Mouse (Mus musculus): ENCODE data around the gene Sppl2b. TPM values are rescaled to one million over a fixed set of nuclear protein-coding genes. Genes with fewer than 3 reads are reported as not detected.

Sppl2b gene
- polyA plus RNA-seq, 1 experiment from 2014 or later, result 65.3 TPM

DNA sequence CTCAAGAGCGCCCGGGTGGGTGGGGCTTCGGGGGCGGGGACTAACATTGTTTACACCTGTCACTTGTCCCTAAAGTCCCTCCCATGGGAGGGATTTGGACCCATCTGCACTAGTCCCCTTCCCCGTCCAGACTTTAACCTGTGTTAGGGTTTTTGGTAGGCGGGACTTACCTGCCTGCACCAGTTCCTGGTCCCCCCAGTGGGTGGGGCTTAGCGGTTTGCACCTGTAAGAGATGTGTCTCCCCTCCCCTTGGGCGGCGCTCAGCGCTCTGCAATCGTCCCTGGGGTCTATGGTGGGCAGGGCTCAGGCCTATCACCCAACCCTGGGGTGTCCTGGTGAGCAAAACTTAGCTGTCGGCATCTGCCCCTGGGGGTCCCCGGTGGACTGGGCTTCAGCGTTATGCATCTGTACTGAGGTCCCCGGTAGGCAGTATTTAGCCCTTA, 62.3 kb downstream of the Sppl2b start:
- peaks cover 38% of the 10 kb centered on the region for H3K4me1 ChIP-seq (ENCODE audit: control insufficient read depth, low read depth, low read length)
- peak overlapping the region; percentile 78 for H3K4me2 ChIP-seq (ENCODE audit: low read depth, low read length)
- H3K9ac ChIP-seq (ENCODE audit: low read depth, low read length), result peak overlapping the region; percentile 70
- 2% methylated on average over 15 of the region's 15 CpGs for WGBS (ENCODE audit: insufficient replicate concordance)
- peaks cover 8% of the 10 kb centered on the region for H3K27me3 ChIP-seq (ENCODE audit: control insufficient read depth, insufficient read depth, low read depth, low read length)
- no peaks in the 10 kb centered on the region for H3K36me3 ChIP-seq (ENCODE audit: control insufficient read depth, insufficient read depth)
- H3K9me3 ChIP-seq (replicated peaks; ENCODE audit: control insufficient read depth, low read length), result no peaks in the 10 kb centered on the region
- H3K4me3 ChIP-seq (ENCODE audit: low read depth, low read length), result peak overlapping the region; percentile 69
- H3K27ac ChIP-seq (ENCODE audit: low read length), result peak overlapping the region; percentile 40
- ATAC-seq (ENCODE audit: low read depth), result peak; percentile 37

DNA sequence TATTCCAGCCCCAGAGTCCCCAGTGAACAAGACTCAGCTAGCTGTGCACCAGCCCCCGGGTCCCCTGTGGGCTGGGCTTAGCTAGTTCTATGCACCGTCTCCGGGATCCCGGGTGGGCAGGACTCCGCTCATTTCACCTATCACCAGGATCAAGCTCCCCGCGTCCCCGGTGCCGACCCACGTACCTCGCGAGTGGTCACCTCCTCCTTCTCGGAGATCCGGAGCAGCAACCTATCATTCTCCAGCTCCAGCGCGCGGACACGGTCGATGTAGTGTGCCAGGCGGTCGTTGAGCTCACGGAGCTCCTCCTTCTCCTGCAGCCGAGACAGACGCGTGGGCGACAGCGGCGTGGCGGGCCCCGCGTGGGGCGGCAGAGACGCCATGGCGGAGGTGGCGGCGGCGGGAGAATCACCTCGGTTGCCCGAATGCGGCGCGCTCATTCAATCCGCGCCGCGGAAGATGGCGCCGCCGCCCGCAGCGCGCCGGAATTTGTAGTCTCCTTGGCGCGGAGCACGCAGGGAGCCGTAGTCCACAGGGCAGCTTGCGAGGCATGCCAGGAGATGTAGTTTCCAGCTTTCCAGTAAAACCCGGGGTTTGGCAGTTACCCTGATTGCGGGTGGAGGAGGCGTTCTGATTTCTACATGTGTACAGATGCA, 62.8 kb downstream of the Sppl2b start, which contains the start of gene Lmnb2:
Gene Lmnb2, minus strand, starts transcription at position 467 of the 656 bp plus-strand sequence.
- no peaks in the 10 kb centered on the region for H3K36me3 ChIP-seq (ENCODE audit: control insufficient read depth, insufficient read depth)
- peak; percentile 37; the same call in 1 of the 2 replicates for ATAC-seq (ENCODE audit: low read depth)
- peaks cover 38% of the 10 kb centered on the region for H3K4me1 ChIP-seq (ENCODE audit: control insufficient read depth, low read depth, low read length)
- WGBS (ENCODE audit: insufficient replicate concordance), result under 1% methylated on average over 50 of the region's 61 CpGs
- peak within 1 kb of the TSS; percentile 70 for H3K9ac ChIP-seq (ENCODE audit: low read depth, low read length)
- peak within 1 kb of the TSS; percentile 69 for H3K4me3 ChIP-seq (ENCODE audit: low read depth, low read length)
- H3K27ac ChIP-seq (ENCODE audit: low read length), result peak within 1 kb of the TSS; percentile 40
- no peaks in the 10 kb centered on the region for H3K9me3 ChIP-seq (replicated peaks; ENCODE audit: control insufficient read depth, low read length)
- H3K4me2 ChIP-seq (ENCODE audit: low read depth, low read length), result peak within 1 kb of the TSS; percentile 78
- peaks cover 8% of the 10 kb centered on the region for H3K27me3 ChIP-seq (ENCODE audit: control insufficient read depth, insufficient read depth, low read depth, low read length)

MicroRNAs encoded within 50 kb of the gene (microRNA counts, 519-probe panel; counts per million panel counts)
- 60.7 counts per million for microRNA mmu-miR-1982

Small RNA genes within 50 kb of the gene (microRNA-seq; reads per million reads assigned to microRNA genes)
- 2.2 reads per million for gene Mir1982

Other genes with a start within 250 kb of the Sppl2b start
- gene Gm49322, start 249.3 kb upstream of the Sppl2b start, polyA plus RNA-seq (2015; fragmentation: Nextera tagmentation; extraction: Ambion mirVana), result 1.2 and 1.5 TPM in 2 replicates
- gene Csnk1g2, start 232.4 kb upstream of the Sppl2b start, polyA plus RNA-seq (2015; fragmentation: Nextera tagmentation; extraction: Ambion mirVana), result 5.0 and 9.8 TPM in 2 replicates
- 2.8 and 5.1 TPM in 2 replicates for gene Btbd2, start 198.2 kb upstream of the Sppl2b start, polyA plus RNA-seq (2015; fragmentation: Nextera tagmentation; extraction: Ambion mirVana)
- gene Mknk2, start 177.2 kb upstream of the Sppl2b start, polyA plus RNA-seq (2015; fragmentation: Nextera tagmentation; extraction: Ambion mirVana), result 41.5 and 54.4 TPM in 2 replicates
- gene Mob3a, start 153.3 kb upstream of the Sppl2b start, polyA plus RNA-seq (2015; fragmentation: Nextera tagmentation; extraction: Ambion mirVana), result 26.1 and 27.4 TPM in 2 replicates
- 9.3 and 10.4 TPM in 2 replicates for gene Izumo4, start 153.1 kb upstream of the Sppl2b start, polyA plus RNA-seq (2015; fragmentation: Nextera tagmentation; extraction: Ambion mirVana)
- gene Ap3d1, start 113.0 kb upstream of the Sppl2b start, polyA plus RNA-seq (2015; fragmentation: Nextera tagmentation; extraction: Ambion mirVana), result 20.9 and 21.2 TPM in 2 replicates
- 6.0 and 7.5 TPM in 2 replicates for gene Dot1l, start 100.1 kb upstream of the Sppl2b start, polyA plus RNA-seq (2015; fragmentation: Nextera tagmentation; extraction: Ambion mirVana)
- gene Sf3a2, start 57.1 kb upstream of the Sppl2b start, polyA plus RNA-seq (2015; fragmentation: Nextera tagmentation; extraction: Ambion mirVana), result 23.4 and 30.1 TPM in 2 replicates
- 61.4 and 64.7 TPM in 2 replicates for gene Plekhj1, start 56.6 kb upstream of the Sppl2b start, polyA plus RNA-seq (2015; fragmentation: Nextera tagmentation; extraction: Ambion mirVana)
- 0.08 TPM in 1 of 2 replicates, not detected in the other for gene Amh, start 50.0 kb upstream of the Sppl2b start, polyA plus RNA-seq (2015; fragmentation: Nextera tagmentation; extraction: Ambion mirVana)
- 0.54 and 1.2 TPM in 2 replicates for gene Jsrp1, start 41.8 kb upstream of the Sppl2b start, polyA plus RNA-seq (2015; fragmentation: Nextera tagmentation; extraction: Ambion mirVana)
- gene Oaz1, start 28.6 kb upstream of the Sppl2b start, polyA plus RNA-seq (2015; fragmentation: Nextera tagmentation; extraction: Ambion mirVana), result 1,363 and 1,382 TPM in 2 replicates
- not detected in 2 replicates for gene Lingo3, start 11.2 kb upstream of the Sppl2b start, polyA plus RNA-seq (2015; fragmentation: Nextera tagmentation; extraction: Ambion mirVana)
- gene Lsm7, start 66 bp upstream of the Sppl2b start, polyA plus RNA-seq (2015; fragmentation: Nextera tagmentation; extraction: Ambion mirVana), result 92.5 and 108 TPM in 2 replicates
- 0.04 TPM in 1 of 2 replicates, not detected in the other for gene Tmprss9, start 16.6 kb downstream of the Sppl2b start, polyA plus RNA-seq (2015; fragmentation: Nextera tagmentation; extraction: Ambion mirVana)
- 151 and 160 TPM in 2 replicates for gene Timm13, start 45.7 kb downstream of the Sppl2b start, polyA plus RNA-seq (2015; fragmentation: Nextera tagmentation; extraction: Ambion mirVana)
- 10.3 TPM in 2 replicates for gene Lmnb2, start 63.0 kb downstream of the Sppl2b start, polyA plus RNA-seq (2015; fragmentation: Nextera tagmentation; extraction: Ambion mirVana)
- 4.0 and 5.0 TPM in 2 replicates for gene Gadd45b, start 74.8 kb downstream of the Sppl2b start, polyA plus RNA-seq (2015; fragmentation: Nextera tagmentation; extraction: Ambion mirVana)
- gene Gng7, start 159.7 kb downstream of the Sppl2b start, polyA plus RNA-seq (2015; fragmentation: Nextera tagmentation; extraction: Ambion mirVana), result 0.36 and 0.44 TPM in 2 replicates
- gene Diras1, start 170.4 kb downstream of the Sppl2b start, polyA plus RNA-seq (2015; fragmentation: Nextera tagmentation; extraction: Ambion mirVana), result not detected in 2 replicates
- 5.5 TPM in 2 replicates for gene Slc39a3, start 182.2 kb downstream of the Sppl2b start, polyA plus RNA-seq (2015; fragmentation: Nextera tagmentation; extraction: Ambion mirVana)
- 55.3 and 57.3 TPM in 2 replicates for gene Sgta, start 204.9 kb downstream of the Sppl2b start, polyA plus RNA-seq (2015; fragmentation: Nextera tagmentation; extraction: Ambion mirVana)
- 15.5 and 16.6 TPM in 2 replicates for gene Thop1, start 214.8 kb downstream of the Sppl2b start, polyA plus RNA-seq (2015; fragmentation: Nextera tagmentation; extraction: Ambion mirVana)
- gene Creb3l3, start 243.6 kb downstream of the Sppl2b start, polyA plus RNA-seq (2015; fragmentation: Nextera tagmentation; extraction: Ambion mirVana), result 39.9 and 45.9 TPM in 2 replicates

Measured in liver, embryonic 16.5 days (tissue).